ENCODE assay signal across 8 mouse cellular contexts in genomic region chr11:69661221-69661881, GRCm38 (mm10). TPM values are rescaled to one million over a fixed set of nuclear protein-coding genes. Genes with fewer than 3 reads are reported as not detected.
DNase-seq lines count a peak whose midpoint lies in the region; ATAC-seq and TF ChIP-seq lines count a peak whose summit lies in the region.

No protein-coding gene starts in this region.

- peak overlapping the region; percentile 74 for H3K4me2 ChIP-seq in heart, embryonic 13.5 days
- H3K4me2 ChIP-seq in liver, embryonic 11.5 days, result peak overlapping the region; percentile 75

- no peaks in the 10 kb centered on the region for H3K9me3 ChIP-seq in heart, embryonic 10.5 days
- H3K9me3 ChIP-seq in heart, embryonic 13.5 days, result no peaks in the 10 kb centered on the region
- no peaks in the 10 kb centered on the region for H3K9me3 ChIP-seq in liver, embryonic 11.5 days (ENCODE audit: control insufficient read depth, low read length)

- H3K27me3 ChIP-seq in heart, embryonic 10.5 days (ENCODE audit: insufficient read depth, poor library complexity, severe bottlenecking), result no peaks in the 10 kb centered on the region
- no peaks in the 10 kb centered on the region for H3K27me3 ChIP-seq in heart, embryonic 13.5 days (replicated peaks)
- H3K27me3 ChIP-seq in liver, embryonic 11.5 days (replicated peaks; ENCODE audit: control insufficient read depth, insufficient read depth, low read length), result no peaks in the 10 kb centered on the region
- no peaks in the 10 kb centered on the region for H3K27me3 ChIP-seq in testis, adult 2 months (ENCODE audit: control insufficient read depth, insufficient read depth, low read length)

- no peak for DNase-seq in heart, embryonic 10.5 days (ENCODE audit: low spot score)
- DNase-seq in heart, postnatal 25 days (ENCODE audit: low spot score), result no peak
- DNase-seq in adipocyte (ENCODE audit: low spot score), result peak; percentile 96
- no peak for DNase-seq in liver, embryonic 11.5 days (ENCODE audit: low spot score)
- DNase-seq in gastrocnemius, postnatal 25 days, result no peak

- H3K9ac ChIP-seq in heart, embryonic 13.5 days, result peak overlapping the region; percentile 88
- H3K9ac ChIP-seq in liver, embryonic 11.5 days (ENCODE audit: low read depth, low read length), result peak overlapping the region; percentile 81

- H3K4me1 ChIP-seq in heart, embryonic 10.5 days, result peaks cover 38% of the 10 kb centered on the region
- H3K4me1 ChIP-seq in heart, embryonic 13.5 days, result peaks cover 29% of the 10 kb centered on the region
- peaks cover 31% of the 10 kb centered on the region for H3K4me1 ChIP-seq in liver, embryonic 11.5 days (replicated peaks; ENCODE audit: control insufficient read depth, insufficient read depth, low read length)
- peaks cover 6% of the 10 kb centered on the region for H3K4me1 ChIP-seq in testis, adult 2 months (ENCODE audit: control insufficient read depth, insufficient read depth, low read length)

- H3K4me3 ChIP-seq in heart, embryonic 10.5 days, result peak overlapping the region; percentile 67
- peak overlapping the region; percentile 63 for H3K4me3 ChIP-seq in heart, embryonic 13.5 days
- H3K4me3 ChIP-seq in liver, embryonic 11.5 days (ENCODE audit: low read depth, low read length), result peak overlapping the region; percentile 60
- H3K4me3 ChIP-seq in testis, adult 2 months (ENCODE audit: control insufficient read depth, low read depth, low read length), result peak overlapping the region; percentile 98

- 72% methylated on average over 3 of the region's 3 CpGs for WGBS in heart, embryonic 10.5 days
- WGBS in heart, embryonic 13.5 days, result 58% methylated on average over 3 of the region's 3 CpGs
- WGBS in liver, embryonic 11.5 days, result 59% methylated on average over 3 of the region's 3 CpGs

- TF ChIP-seq CTCF in testis, adult 2 months (IDR thresholded peaks at IDR 0.05; ENCODE audit: control insufficient read depth, insufficient read depth, insufficient replicate concordance, low read depth, low read length), result no peak

- ATAC-seq in heart, embryonic 13.5 days (ENCODE audit: extremely low read depth, insufficient number of reproducible peaks, low FRiP score, low TSS enrichment), result no peak
- no peak for ATAC-seq in liver, embryonic 11.5 days (replicated peaks; ENCODE audit: low FRiP score)
- ATAC-seq in inflammation-experienced regulatory T-cells, adult 6 months, result no peak

- peaks cover 60% of the 10 kb centered on the region for H3K36me3 ChIP-seq in heart, embryonic 10.5 days
- H3K36me3 ChIP-seq in heart, embryonic 13.5 days, result peaks cover 67% of the 10 kb centered on the region
- peaks cover 31% of the 10 kb centered on the region for H3K36me3 ChIP-seq in liver, embryonic 11.5 days (ENCODE audit: control insufficient read depth, insufficient read depth, low read length)
- H3K36me3 ChIP-seq in testis, adult 2 months (ENCODE audit: control insufficient read depth, insufficient read depth, low read length), result no peaks in the 10 kb centered on the region

- TF ChIP-seq POLR2A in testis, adult 2 months (IDR thresholded peaks at IDR 0.05; ENCODE audit: control insufficient read depth, low read depth, low read length), result no peak

- H3K27ac ChIP-seq in heart, embryonic 10.5 days, result peak overlapping the region; percentile 97
- peak overlapping the region; percentile 99 for H3K27ac ChIP-seq in heart, embryonic 13.5 days (replicated peaks)
- peak overlapping the region; percentile 94 for H3K27ac ChIP-seq in liver, embryonic 11.5 days (ENCODE audit: low read depth, low read length)
- peak overlapping the region; percentile 31; the same call in 1 of the 2 replicates for H3K27ac ChIP-seq in testis, adult 2 months (ENCODE audit: control insufficient read depth, insufficient read depth, low read depth, low read length)

- intact Hi-C loops in heart, postnatal 25 days (cut with DNase I), result no loop called here

RNA-seq across cellular contexts. Expression of gene Mpdu1, which starts 1.1 kb away (rescaled TPM):
- polyA plus RNA-seq in heart, embryonic 10.5 days (2016; fragmentation: Nextera tagmentation; extraction: Ambion mirVana), result 62.1 and 63.7 TPM in 2 replicates
- total RNA-seq in heart, postnatal 25 days (2021), result 10 to 100 TPM; 15.2 to 16.5 TPM
- 51.3 and 52.0 TPM in 2 replicates for polyA plus RNA-seq in heart, embryonic 13.5 days (2015; fragmentation: Nextera tagmentation; extraction: Ambion mirVana)
- polyA plus RNA-seq in liver, embryonic 11.5 days (2014; fragmentation: Nextera tagmentation; extraction: Ambion mirVana), result 20.7 and 24.0 TPM in 2 replicates
- 41.9 and 42.5 TPM in 2 replicates for polyA plus RNA-seq in testis, adult 2 months (2012; rRNA removed)
- 10 to 100 TPM; 30.3 to 55.1 (median 52.5) TPM for polyA plus RNA-seq in inflammation-experienced regulatory T-cells, adult 6 months (2017; shearing (Covaris generic))
- 10 to 100 TPM in 1 of 2 experiments, 1 to 10 TPM in 1; 6.6 to 10.0 TPM for total RNA-seq in gastrocnemius, postnatal 25 days (2021)

RNA-seq across cellular contexts. Expression of gene Cd68, which starts 4.6 kb away (rescaled TPM):
- polyA plus RNA-seq in heart, embryonic 10.5 days (2016; fragmentation: Nextera tagmentation; extraction: Ambion mirVana), result 2.0 and 4.4 TPM in 2 replicates
- total RNA-seq in heart, postnatal 25 days (2021), result 1 to 10 TPM; 7.1 to 7.7 TPM
- 8.8 and 10.5 TPM in 2 replicates for polyA plus RNA-seq in heart, embryonic 13.5 days (2015; fragmentation: Nextera tagmentation; extraction: Ambion mirVana)
- 21.0 and 22.0 TPM in 2 replicates for polyA plus RNA-seq in liver, embryonic 11.5 days (2014; fragmentation: Nextera tagmentation; extraction: Ambion mirVana)
- 3.9 and 4.4 TPM in 2 replicates for polyA plus RNA-seq in testis, adult 2 months (2012; rRNA removed)
- polyA plus RNA-seq in inflammation-experienced regulatory T-cells, adult 6 months (2017; shearing (Covaris generic)), result 10 to 100 TPM in 1 of 3 experiments, 1 to 10 TPM in 2; 3.8 to 21.2 (median 4.5) TPM
- total RNA-seq in gastrocnemius, postnatal 25 days (2021), result 1 to 10 TPM; 1.3 to 9.1 TPM

RNA-seq across cellular contexts. Expression of gene Sox15, which starts 6.2 kb away (rescaled TPM):
- polyA plus RNA-seq in heart, embryonic 10.5 days (2016; fragmentation: Nextera tagmentation; extraction: Ambion mirVana), result 0.15 TPM in 1 of 2 replicates, not detected in the other
- total RNA-seq in heart, postnatal 25 days (2021), result not detected
- not detected in 2 replicates for polyA plus RNA-seq in heart, embryonic 13.5 days (2015; fragmentation: Nextera tagmentation; extraction: Ambion mirVana)
- polyA plus RNA-seq in liver, embryonic 11.5 days (2014; fragmentation: Nextera tagmentation; extraction: Ambion mirVana), result not detected in 2 replicates
- 0.25 and 0.38 TPM in 2 replicates for polyA plus RNA-seq in testis, adult 2 months (2012; rRNA removed)
- polyA plus RNA-seq in inflammation-experienced regulatory T-cells, adult 6 months (2017; shearing (Covaris generic)), result not detected
- not detected for total RNA-seq in gastrocnemius, postnatal 25 days (2021)

RNA-seq across cellular contexts. Expression of gene Eif4a1, which starts 10.9 kb away (rescaled TPM):
- 481 and 586 TPM in 2 replicates for polyA plus RNA-seq in heart, embryonic 10.5 days (2016; fragmentation: Nextera tagmentation; extraction: Ambion mirVana)
- total RNA-seq in heart, postnatal 25 days (2021), result 100 to 1,000 TPM; 201 to 206 TPM
- polyA plus RNA-seq in heart, embryonic 13.5 days (2015; fragmentation: Nextera tagmentation; extraction: Ambion mirVana), result 372 and 373 TPM in 2 replicates
- 755 and 757 TPM in 2 replicates for polyA plus RNA-seq in liver, embryonic 11.5 days (2014; fragmentation: Nextera tagmentation; extraction: Ambion mirVana)
- 166 and 210 TPM in 2 replicates for polyA plus RNA-seq in testis, adult 2 months (2012; rRNA removed)
- polyA plus RNA-seq in inflammation-experienced regulatory T-cells, adult 6 months (2017; shearing (Covaris generic)), result 100 to 1,000 TPM; 156 to 375 (median 178) TPM
- total RNA-seq in gastrocnemius, postnatal 25 days (2021), result 100 to 1,000 TPM in 1 of 2 experiments, 10 to 100 TPM in 1; 99.8 to 102 TPM

RNA-seq across cellular contexts. Expression of gene Senp3, which starts 20.5 kb away (rescaled TPM):
- 95.3 and 108 TPM in 2 replicates for polyA plus RNA-seq in heart, embryonic 10.5 days (2016; fragmentation: Nextera tagmentation; extraction: Ambion mirVana)
- total RNA-seq in heart, postnatal 25 days (2021), result 10 to 100 TPM; 31.7 to 33.5 TPM
- polyA plus RNA-seq in heart, embryonic 13.5 days (2015; fragmentation: Nextera tagmentation; extraction: Ambion mirVana), result 59.2 and 63.5 TPM in 2 replicates
- 75.4 and 79.1 TPM in 2 replicates for polyA plus RNA-seq in liver, embryonic 11.5 days (2014; fragmentation: Nextera tagmentation; extraction: Ambion mirVana)
- 54.7 and 67.6 TPM in 2 replicates for polyA plus RNA-seq in testis, adult 2 months (2012; rRNA removed)
- polyA plus RNA-seq in inflammation-experienced regulatory T-cells, adult 6 months (2017; shearing (Covaris generic)), result 10 to 100 TPM; 21.8 to 38.0 (median 32.0) TPM
- 10 to 100 TPM; 19.1 to 23.5 TPM for total RNA-seq in gastrocnemius, postnatal 25 days (2021)

Comparison
In these comparisons a context has a peak if more than half of its experiments do, and no peak if none do; other contexts are left out.
1. H3K27ac ChIP-seq: peak in every context shown above with its lines; median percentile 99 in heart, embryonic 13.5 days; 97 in heart, embryonic 10.5 days; 94 in liver, embryonic 11.5 days; 31 in testis, adult 2 months.